Mouse (Mus musculus) T-helper 1 cell (primary cell): ENCODE data around the gene Atp8b2.

ENCODE experiments used
- in situ Hi-C: fragments of 300-600 bp; cut with MboI, MseI; formaldehyde crosslinking; loops from one replicate; pipeline ENCODE4 v1.15.1; 2025; ENCODE audit warnings: high pct_unique_total_duplicates

The Atp8b2 gene

DNA sequence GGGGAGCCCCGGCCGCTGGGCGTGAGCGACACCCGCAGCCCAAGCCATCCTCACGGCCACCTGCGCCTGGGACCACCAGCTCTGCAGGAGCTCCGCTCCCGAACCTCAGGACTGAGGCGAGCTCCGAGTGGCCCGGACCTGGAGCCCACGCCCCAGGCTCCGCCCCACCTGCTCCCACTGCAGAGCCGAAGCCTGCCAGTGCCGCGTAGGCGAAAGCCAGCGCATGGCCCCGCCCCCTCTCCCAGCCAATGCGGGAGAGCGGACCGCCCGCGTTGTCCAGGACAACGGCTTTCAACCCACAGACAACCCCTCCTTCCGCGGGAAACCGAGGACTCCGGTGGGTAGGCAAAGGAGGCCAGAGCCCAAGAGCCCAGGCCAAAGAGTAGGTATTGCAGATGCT, 2.8 kb downstream of the Atp8b2 start:
- in situ Hi-C loops = no loop called here

DNA sequence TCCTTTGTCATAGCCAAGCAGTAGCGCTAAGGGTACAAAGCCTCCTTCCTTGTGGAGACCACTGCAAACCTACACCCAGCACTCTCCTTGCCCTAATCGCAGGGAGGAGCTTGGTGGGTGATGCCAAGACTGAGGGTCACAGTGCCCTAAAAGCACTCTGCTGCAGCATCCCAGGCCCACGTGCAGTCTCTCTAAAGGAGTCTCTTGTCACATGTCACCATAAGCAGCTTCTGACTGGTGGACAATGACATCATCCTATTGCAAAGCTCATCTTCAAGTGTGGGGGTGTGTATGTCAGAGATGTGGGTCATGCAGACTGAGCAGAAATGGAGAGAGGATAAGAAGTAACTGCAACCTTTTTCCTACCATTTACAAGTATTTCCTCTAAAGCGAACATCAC, 3.9 kb downstream of the Atp8b2 start:
- in situ Hi-C loops = no loop called here

DNA sequence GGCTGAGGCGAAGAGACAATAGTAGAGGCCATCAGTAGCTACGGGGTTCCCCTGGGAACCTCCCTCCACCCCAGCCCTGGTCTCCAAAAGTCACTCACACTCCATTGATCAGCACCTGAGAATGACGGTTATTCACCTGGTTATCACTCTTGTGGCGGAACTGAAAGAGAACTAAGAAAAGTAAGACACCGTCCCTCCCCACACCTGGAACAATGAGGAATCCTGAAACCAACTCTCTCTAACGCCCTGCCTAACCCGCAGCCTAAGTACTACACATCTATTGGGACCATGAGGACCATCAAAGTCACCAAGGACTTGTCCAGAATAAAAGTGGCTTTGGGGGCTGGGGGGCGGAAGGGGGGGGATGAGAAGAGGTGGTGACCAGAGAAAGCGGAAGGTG, 5.4 kb downstream of the Atp8b2 start:
- in situ Hi-C loops = no loop called here

DNA sequence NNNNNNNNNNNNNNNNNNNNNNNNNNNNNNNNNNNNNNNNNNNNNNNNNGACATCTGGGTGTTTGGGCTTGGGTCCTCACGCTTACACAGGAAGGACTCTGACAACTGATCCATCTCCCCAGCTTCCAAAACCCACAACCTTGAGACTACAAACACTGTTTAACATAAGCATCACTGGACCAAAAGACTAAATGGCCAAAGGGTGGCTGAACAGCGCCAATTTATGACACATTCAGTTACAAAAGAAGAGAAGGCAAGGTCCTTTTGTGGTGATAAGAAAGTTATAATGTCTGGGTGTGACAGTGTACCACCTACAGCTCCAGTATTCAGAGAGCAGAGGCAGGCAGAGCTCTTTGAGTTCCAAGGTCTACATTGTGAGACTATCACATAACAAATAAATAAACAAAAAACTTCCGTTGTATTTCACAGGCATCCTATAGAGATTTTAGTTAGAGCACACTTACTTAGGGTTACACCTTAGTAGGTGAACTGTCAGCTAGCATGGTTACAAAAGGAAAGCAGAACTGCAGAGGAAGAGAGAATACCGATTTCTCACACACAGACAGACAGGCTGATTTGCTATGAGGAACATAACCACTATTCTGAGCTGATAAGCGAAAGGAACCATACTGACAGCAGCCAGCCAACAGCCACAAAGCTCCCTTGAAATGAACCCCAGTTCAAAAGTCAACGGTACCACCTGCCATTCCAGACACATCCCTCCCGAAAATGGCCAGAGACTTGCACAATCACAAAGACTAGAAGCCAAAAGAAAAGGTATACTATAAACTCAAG, 6.9 kb downstream of the Atp8b2 start:
- in situ Hi-C loops = no loop called here

DNA sequence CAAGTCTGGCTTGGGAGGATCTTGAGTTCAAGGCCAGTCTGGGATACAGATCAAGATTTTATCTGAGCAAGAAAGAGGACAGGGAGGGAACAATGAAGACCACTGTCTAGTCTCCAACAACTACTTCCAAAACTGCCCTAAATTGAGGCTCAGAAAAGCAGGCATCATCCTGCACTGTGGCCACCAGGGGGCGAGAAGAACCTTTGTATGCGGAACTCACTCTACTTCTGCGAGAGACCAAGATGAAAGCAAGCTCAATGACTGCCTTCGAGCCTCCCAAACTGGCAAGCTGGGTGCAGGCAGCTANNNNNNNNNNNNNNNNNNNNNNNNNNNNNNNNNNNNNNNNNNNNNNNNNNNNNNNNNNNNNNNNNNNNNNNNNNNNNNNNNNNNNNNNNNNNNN, 9.9 kb downstream of the Atp8b2 start:
- in situ Hi-C loops = no loop called here

DNA sequence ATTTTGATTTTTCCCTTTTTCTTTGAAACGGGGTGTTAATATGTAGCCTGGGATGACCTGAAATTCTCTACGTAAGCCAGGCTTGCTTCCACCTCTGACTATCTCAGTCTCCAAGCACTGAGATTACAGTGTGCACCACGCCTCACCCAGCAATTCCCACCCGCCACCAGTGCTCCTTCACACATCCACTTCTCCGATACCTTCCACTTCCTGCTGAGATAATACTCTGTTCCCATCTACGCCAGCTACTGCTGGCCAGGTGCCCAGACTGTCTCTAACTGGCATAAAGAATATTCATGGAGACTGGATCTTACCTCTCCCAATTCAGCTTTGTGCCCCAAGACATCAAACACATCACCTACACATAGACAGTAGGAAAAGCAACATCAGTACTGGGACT, 14.7 kb downstream of the Atp8b2 start:
- in situ Hi-C loops = no loop called here

DNA sequence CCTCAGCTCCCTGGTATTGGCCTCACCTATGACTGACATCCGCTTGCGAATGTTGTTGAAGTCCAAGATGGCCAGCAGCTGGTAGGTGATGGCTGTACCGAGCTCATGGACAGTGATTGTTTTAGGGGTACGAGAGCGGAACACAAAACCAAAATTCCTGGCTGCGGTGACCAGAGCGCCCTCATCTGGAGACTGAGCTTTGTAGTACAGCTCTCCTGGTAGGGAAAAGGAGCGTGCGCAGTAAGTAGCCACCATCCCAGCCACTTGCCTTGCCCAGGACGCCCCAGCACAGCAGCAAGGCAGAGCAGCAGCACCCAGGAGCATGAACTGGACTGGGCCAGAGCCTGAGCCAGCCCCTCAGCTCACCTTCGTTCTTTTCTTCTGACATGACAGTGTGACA, 15.3 kb downstream of the Atp8b2 start:
- in situ Hi-C loops = no loop called here

DNA sequence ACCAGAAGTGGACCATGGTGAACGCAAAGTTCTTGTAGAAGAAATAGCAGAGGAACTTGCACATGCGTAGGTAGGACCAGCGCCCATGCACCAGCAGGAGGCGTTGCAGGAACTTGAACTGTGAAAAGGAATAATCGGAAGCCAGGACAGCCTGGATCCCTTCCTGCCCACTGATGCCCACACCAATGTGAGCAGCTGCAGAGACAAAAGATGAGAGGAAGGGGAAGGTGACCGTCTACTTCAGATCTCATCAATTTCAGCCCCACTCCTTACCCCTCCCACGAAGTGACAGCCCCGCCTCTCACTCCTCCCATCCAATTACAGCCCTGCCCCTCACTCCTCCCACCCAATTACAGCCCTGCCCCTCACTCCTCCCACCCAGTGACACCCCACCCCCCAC, 18.3 kb downstream of the Atp8b2 start:
- in situ Hi-C loops = no loop called here

DNA sequence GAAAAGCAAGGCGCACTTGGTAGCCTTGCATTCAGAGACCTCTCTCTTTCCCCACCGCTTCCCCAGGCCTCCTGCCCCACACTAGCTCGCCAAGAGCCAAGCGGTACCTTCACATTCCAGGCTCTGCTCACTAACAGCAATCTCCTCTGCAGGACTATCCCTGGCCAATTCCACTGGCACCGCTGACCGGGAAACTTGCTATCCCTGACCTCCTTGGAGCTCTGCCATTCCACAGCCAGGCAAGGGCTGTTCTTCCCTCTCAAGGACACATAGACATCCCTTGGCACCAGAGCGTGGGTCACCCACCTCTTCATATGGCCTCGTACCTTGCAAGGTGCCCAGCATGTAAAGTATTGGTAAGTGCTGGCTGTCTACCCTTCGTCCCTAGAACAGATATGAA, 20.4 kb downstream of the Atp8b2 start:
- in situ Hi-C loops = no loop called here

DNA sequence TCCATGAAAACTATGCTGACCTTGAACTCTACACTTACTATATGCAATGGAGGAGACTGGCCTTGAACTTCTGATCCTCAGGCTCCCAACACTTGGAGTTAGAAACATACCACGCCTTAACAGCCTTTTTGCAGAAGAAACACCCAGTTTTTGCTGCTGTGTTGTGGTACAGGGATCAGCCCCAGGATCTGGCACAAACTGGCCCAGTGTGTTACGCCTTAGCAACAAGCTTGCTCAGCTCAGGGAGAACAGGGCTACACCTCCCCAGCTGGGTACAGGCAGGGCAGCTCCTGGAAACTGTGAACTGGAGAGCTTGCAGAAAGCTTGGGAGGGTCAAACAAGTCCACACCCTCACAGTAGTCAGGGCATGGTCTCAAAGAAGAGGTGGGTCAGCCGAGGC, 26.8 kb downstream of the Atp8b2 start:
- in situ Hi-C loops = no loop called here

DNA sequence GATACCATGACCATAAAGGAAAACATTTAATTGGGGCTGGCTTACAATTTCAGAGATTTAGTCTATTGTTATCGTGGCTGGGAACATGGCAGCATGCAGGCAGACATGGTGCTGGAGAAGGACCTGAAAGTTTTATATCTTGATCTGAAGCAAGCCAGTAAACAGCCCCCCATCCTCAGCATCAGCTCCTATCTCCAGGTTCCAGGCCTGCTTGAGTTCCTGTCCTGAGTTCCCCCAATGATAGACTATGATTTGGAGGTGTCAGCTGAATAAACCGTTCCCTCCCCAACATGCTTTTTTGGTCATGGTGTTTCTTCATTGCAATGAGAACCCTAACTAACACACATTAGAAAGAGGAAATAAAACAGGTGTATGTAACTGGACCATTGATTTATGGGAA, 30.4 kb downstream of the Atp8b2 start:
- in situ Hi-C loops = no loop called here

DNA sequence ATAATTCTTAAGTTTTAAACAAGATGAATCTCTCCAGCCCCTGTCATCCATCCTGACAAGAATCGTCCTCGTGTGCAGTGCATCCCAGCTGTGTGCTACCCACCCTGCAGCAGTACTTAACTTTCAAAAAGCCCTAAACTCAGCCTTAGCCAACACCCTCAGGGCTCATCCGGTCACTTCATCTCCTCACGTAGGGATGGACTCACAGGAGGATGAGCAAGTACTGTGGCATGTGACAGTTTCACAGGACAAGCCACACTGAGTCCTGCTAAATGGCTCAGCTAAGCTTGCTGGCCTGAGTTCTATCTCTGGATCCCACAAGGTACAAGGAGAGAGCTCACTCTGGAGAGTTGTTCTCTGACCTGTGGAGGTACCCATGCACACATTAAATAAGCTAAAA, 34.4 kb downstream of the Atp8b2 start:
- in situ Hi-C loops = no loop called here

DNA sequence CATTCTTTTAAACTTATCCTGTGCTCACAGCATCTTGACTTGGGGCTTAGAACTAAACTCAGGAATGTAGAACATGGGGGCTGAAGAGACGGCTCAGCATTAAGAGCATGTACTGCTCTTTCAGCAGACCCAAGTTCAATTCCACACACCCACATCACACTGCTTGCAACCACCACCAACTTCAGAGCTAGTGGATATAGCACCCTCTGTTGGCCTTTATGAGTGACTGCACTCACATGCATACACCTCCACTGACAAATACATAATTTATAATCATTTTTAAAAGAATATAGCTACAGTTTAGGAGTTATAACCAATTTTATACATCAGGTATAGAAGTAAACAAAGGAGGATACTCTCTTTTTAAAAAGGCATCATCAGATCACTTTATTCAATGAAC, 36.9 kb downstream of the Atp8b2 start:
- in situ Hi-C loops = no loop called here

DNA sequence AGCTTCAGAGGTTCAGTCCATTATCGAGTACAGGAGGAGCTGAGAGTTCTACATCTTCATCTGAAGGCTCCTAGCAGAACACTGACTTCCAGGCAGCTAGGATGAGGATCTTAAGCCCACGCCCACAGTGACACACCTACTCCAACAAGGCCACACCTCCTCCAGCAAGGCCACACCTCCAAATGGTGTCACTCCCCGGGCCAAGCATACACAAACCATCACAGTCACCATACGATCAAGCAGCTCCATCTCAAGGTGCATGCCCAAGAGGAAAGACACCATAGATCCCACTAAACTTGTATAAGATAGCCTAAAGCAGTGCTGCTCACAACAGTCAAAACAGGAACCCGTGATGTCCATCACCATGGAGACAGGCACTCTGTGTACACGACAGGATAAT, 42.6 kb downstream of the Atp8b2 start:
- in situ Hi-C loops = loop anchor here (5.0 kb wide), 1 partner anchor 133 kb away; no protein-coding TSS in a partner anchor

DNA sequence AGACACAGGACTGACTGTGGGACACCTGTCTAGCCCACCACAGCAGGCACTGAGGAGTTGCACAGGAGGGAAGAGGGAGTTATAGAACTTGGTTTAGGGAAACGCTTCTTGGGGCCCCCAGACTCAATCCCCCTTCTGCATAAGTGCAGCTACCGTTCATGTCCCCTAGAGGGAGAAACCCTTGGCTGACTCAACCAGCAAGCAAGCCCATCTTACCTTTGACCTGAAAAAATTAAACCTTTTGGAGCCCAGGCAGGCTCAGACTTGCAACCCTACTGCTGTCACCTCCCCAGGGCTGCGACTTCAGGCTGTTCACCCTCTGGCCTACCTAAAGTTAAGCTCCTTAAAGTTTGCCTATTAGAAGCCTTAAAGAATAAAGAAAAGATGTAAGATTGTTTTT, 45.9 kb downstream of the Atp8b2 start:
- in situ Hi-C loops = no loop called here

DNA sequence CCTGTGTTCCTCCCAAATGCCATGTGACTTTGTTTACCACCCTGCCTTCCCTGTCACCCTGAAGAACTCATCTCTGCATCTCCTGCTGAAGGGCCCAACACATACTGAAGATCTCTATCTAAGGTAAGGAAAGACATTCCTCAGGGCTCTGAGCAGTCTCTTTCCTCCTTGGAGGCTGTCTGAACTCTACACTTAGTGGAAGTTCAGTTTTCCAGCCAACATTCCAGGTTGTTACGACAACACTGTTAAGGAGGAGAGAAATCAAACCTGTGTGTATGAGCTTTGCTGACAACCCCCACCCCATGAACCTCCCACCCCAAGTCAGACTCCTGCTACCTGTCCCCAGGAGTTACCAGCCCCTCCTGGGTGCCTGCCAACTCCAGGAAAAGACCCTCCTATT, 46.7 kb downstream of the Atp8b2 start:
- in situ Hi-C loops = no loop called here

DNA sequence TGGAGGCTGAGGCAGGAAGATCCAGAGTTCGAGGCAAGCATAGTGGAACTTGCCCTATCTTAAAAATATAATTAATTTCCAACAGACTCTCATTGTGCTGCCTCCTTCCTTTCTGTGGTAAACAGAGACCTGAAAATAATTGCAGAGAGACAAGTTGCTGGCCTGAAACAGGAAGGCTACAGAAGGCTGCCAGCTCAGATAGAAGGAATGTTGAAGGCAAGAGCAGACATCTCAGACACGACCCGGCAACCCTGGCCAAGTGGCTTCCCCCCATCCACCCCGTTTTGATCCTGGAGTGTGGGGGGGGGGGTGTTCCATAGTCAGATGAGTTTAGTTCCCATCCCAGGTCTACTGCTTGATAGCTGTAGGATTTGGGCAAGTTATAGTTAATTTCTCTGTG, 48.6 kb downstream of the Atp8b2 start:
- in situ Hi-C loops = loop anchor here (5.0 kb wide), 1 partner anchor 37 kb away; no protein-coding TSS in a partner anchor

DNA sequence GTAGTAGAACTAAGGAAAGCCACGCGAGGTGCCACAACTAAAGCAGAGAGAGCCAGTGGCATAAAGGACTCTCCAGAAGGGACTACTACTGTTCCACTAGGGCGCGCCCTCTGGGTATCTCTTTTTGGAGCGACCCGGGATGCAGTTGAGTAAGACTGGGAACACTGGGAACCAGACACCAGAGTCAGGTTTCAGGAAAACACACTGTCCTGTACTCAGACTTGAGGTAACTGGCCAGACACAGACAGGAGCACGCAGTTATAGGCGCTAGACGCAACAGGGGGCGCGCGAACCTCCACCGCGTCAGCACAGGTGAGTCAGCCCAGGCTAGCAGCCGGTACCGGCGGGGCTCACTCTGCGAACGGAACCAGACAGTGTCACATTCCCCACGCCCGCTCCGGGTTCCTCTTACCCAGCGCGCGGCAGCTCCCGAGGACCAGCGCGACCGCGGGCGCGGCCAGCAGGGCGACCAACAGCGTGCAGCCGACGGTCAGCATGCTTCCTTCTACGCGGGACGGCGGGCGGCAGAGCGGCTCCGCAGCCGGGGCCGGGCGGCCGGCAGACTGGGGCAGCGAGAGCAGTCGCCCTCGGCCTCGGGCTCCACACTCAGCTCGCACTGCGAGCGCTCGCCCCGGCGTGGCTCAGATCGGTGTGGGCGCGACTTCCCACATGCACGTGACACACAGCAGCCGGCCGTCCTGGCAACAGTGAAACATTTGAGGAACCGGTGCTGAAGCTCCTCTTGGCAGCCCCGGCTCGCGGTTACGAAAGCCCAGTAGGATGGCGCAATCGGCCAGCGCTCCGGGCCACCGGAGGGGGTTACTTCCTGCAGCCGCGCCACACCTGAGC, 50.5 kb downstream of the Atp8b2 start, which contains the start of gene Il6ra:
Il6ra (minus strand) TSS at position 654 of the 849 bp plus-strand sequence.
- in situ Hi-C loops = loop anchor here (5.0 kb wide), 1 partner anchor 35 kb away; no protein-coding TSS in a partner anchor

DNA sequence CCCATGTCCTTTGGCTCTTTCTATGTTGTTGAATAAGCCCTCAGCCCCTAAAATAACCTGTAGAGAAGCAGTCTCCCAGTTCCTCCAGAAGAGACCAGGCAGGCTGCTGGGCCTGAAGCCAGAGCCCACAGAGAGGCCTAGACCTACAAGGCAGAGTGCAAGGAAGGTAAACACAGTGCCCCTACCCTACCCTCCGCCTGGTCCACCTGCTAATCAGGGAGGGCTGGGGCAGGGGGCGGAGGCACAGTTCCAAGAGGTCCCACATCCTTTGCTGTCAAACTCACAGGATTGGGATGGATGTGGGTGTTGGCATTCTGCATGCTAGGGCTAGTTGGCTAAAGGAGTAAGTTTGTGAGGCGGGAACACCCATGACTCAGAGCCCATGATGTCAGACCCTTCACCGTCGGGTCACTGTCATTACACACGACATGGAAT, 51.2 kb downstream of the Atp8b2 start:
- in situ Hi-C loops = loop anchor here (5.0 kb wide), 1 partner anchor 35 kb away; no protein-coding TSS in a partner anchor

DNA sequence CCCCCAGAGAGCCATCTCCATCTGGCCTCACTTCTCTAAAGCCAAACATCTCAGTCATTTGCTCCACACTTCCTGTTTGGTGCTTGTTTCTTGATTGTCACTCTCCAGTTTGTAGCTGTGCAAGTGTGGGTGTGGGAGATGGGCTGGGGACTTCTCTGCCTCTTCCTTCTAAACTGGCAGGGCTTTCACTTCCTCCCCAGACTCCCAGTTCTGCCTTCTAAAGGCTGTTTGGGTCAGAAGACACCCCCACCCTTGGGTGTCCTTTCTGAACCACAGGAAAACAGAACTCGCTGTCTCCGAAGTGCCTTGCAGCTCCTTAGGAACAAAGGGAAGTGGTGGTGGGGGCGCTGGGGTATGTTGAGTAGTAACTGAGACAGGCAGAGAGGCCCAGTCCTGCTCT, 52.1 kb downstream of the Atp8b2 start:
- in situ Hi-C loops = loop anchor here (5.0 kb wide), 1 partner anchor 34 kb away; no protein-coding TSS in a partner anchor

DNA sequence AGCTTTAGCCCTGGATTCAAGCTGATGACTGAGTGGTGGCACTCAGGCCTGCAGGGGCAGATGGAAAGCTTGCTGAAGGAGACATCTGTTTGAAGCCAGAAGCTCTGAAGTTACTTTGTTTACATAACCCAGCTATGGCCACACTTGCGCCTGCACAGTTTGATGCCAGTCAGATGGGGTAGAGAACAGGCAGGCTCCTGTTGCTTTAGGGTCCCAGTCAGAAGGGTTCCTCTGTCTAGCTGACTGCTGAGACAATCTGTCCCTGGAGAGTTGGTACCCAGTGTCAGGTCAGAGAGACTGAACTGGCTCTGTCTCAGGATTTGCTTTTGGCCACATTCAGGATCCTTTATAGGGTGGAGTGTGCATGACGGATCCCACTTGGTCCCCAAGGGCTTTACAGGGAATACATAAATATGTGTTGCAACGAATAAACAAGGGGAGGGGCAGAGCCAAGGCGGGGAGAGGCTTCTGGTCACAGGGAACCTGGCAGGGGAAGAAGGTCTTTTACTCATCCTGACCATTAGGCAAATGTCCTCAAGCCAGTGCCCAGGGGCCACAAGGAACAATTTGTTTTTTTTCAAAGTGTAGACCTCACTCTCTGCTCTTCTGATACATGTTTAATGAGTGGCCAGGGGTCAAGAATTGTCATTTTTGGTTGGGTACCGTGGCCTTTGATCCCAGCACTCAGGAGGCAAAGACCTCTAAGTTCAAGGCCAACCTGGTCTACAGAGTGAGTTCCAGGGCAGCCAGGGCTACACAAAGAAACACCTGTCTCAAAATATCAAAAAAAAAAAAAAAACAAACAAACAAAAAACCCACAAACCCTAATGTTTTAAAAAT, 53.4 kb downstream of the Atp8b2 start:
- in situ Hi-C loops = loop anchor here (5.0 kb wide), 1 partner anchor 33 kb away; no protein-coding TSS in a partner anchor

DNA sequence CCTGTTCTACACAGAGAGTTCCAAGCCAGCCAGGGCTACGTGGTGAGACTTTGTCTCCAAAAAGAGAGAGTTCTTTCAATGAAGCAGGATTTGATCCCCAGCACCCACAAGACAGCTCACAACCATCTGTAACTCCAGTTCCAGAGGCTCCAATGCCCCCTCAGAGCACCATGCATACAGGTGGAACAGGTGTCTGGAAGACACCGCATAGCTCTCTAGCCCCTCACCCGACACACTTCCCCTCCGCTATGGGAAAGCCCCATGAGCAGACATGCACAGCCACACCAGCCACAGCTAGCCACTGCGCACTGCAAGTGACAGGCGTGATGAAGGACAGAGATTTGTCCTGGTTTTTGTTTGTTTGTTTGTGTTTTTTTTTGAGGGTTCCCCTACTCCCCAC, 54.5 kb downstream of the Atp8b2 start:
- in situ Hi-C loops = no loop called here
